Mouse (Mus musculus) layer of hippocampus, adult 9-11 months (tissue): ENCODE results near the gene Fbxw9.

ENCODE experiments used
- DNase-seq: peaks from one replicate; pipeline ENCODE4 v3.0.0; 2022

Fbxw9 gene

GRCm38 (mm10) chr8:85059879-85060616 is at the start of gene Fbxw9:
Gene Fbxw9, plus strand, starts transcription at chr8:85060055.
- peak; percentile 94 for DNase-seq

GRCm38 (mm10) chr8:85011242-85011641 is 48.6 kb upstream of the Fbxw9 start:
- DNase-seq = no peak

GRCm38 (mm10) chr8:85013230-85013840 is 46.5 kb upstream of the Fbxw9 start:
- DNase-seq = peak; percentile 85

GRCm38 (mm10) chr8:85014431-85014830 is 45.4 kb upstream of the Fbxw9 start, which contains the start of gene Best2:
Gene Best2, minus strand, starts transcription at chr8:85014531.
- DNase-seq = no peak

GRCm38 (mm10) chr8:85016724-85017123 is 43.1 kb upstream of the Fbxw9 start:
- no peak for DNase-seq

- no peak for DNase-seq
Measured at GRCm38 (mm10) chr8:85017209-85017608, 42.6 kb upstream of the Fbxw9 start.

- DNase-seq = no peak
Measured at GRCm38 (mm10) chr8:85021514-85022055, 38.3 kb upstream of the Fbxw9 start.

- no peak for DNase-seq
Measured at GRCm38 (mm10) chr8:85023846-85024245, 36.0 kb upstream of the Fbxw9 start.

- DNase-seq = peak; percentile 94
Measured at GRCm38 (mm10) chr8:85025098-85025932, 34.5 kb upstream of the Fbxw9 start, which contains the start of gene Asna1. Gene Asna1, minus strand, starts transcription at chr8:85025281.

- DNase-seq = peak; percentile 96
Measured at GRCm38 (mm10) chr8:85026670-85027515, 33.0 kb upstream of the Fbxw9 start, which contains the start of gene Trir. Gene Trir, plus strand, starts transcription at chr8:85026823.

GRCm38 (mm10) chr8:85027516-85027855 is 32.4 kb upstream of the Fbxw9 start:
- no peak for DNase-seq

GRCm38 (mm10) chr8:85027922-85028321 is 31.9 kb upstream of the Fbxw9 start:
- DNase-seq = no peak

- DNase-seq = no peak
Measured at GRCm38 (mm10) chr8:85029271-85029670, 30.6 kb upstream of the Fbxw9 start.

GRCm38 (mm10) chr8:85032622-85033311 is 27.1 kb upstream of the Fbxw9 start:
- no peak for DNase-seq

GRCm38 (mm10) chr8:85033867-85034266 is 26.0 kb upstream of the Fbxw9 start:
- no peak for DNase-seq

- peak; percentile 73 for DNase-seq
Measured at GRCm38 (mm10) chr8:85034764-85035163, 25.1 kb upstream of the Fbxw9 start.

GRCm38 (mm10) chr8:85035165-85035727 is 24.6 kb upstream of the Fbxw9 start:
- no peak for DNase-seq

- DNase-seq = no peak
Measured at GRCm38 (mm10) chr8:85035728-85036310, 24.0 kb upstream of the Fbxw9 start.

GRCm38 (mm10) chr8:85036381-85036717 is 23.5 kb upstream of the Fbxw9 start:
- no peak for DNase-seq

- peak; percentile 97 for DNase-seq
Measured at GRCm38 (mm10) chr8:85036718-85037365, 23.0 kb upstream of the Fbxw9 start, which contains the start of gene Tnpo2. Gene Tnpo2, plus strand, starts transcription at chr8:85036915.

- DNase-seq = no peak
Measured at GRCm38 (mm10) chr8:85037366-85037680, 22.5 kb upstream of the Fbxw9 start.
